Mouse (Mus musculus): ENCODE data around the gene Rpl22l1.
A peak's percentile ranks its signal among the peaks of the same experiment; 100 is the strongest.
"Not testable (repeated sequence)": the region's sequence is repeated elsewhere in the genome, so short reads cannot be mapped to it uniquely, and the experiment has no call there.

Gene Rpl22l1

GRCm38 (mm10) chr3:28805301-28806097, at the start of gene Rpl22l1:
Gene Rpl22l1 (plus strand): TSS chr3:28805436.
- DNase-seq (ENCODE audit: low spot score) = peak; percentile 98

GRCm38 (mm10) chr3:28755477-28755876, 49.8 kb upstream of the Rpl22l1 start:
- DNase-seq (ENCODE audit: low spot score) = no peak

- no peak for DNase-seq (ENCODE audit: low spot score)
These were observed 43.9 kb upstream of the Rpl22l1 start for GRCm38 (mm10) chr3:28761225-28761789.

- DNase-seq (ENCODE audit: low spot score) = no peak
These were observed 38.3 kb upstream of the Rpl22l1 start for GRCm38 (mm10) chr3:28766935-28767334.

- DNase-seq (ENCODE audit: low spot score) = no peak
These were observed 37.0 kb upstream of the Rpl22l1 start for GRCm38 (mm10) chr3:28768222-28768621.

GRCm38 (mm10) chr3:28772919-28773318, 32.3 kb upstream of the Rpl22l1 start:
- not testable (repeated sequence) for DNase-seq (ENCODE audit: low spot score)

- no peak for DNase-seq (ENCODE audit: low spot score)
These were observed 29.9 kb upstream of the Rpl22l1 start for GRCm38 (mm10) chr3:28775361-28775760.

- DNase-seq (ENCODE audit: low spot score) = no peak
These were observed 29.3 kb upstream of the Rpl22l1 start for GRCm38 (mm10) chr3:28775958-28776357.

- no peak for DNase-seq (ENCODE audit: low spot score)
These were observed 28.7 kb upstream of the Rpl22l1 start for GRCm38 (mm10) chr3:28776491-28776890.

- DNase-seq (ENCODE audit: low spot score) = no peak
These were observed 24.7 kb upstream of the Rpl22l1 start for GRCm38 (mm10) chr3:28780511-28780910.

GRCm38 (mm10) chr3:28780994-28781393, 24.2 kb upstream of the Rpl22l1 start, which contains the start of gene Eif5a2:
Gene Eif5a2 (plus strand): TSS chr3:28781276.
- peak; percentile 89 for DNase-seq (ENCODE audit: low spot score)

- no peak for DNase-seq (ENCODE audit: low spot score)
These were observed 23.8 kb upstream of the Rpl22l1 start for GRCm38 (mm10) chr3:28781422-28781821.

GRCm38 (mm10) chr3:28781848-28782247, 23.4 kb upstream of the Rpl22l1 start:
- DNase-seq (ENCODE audit: low spot score) = no peak

- DNase-seq (ENCODE audit: low spot score) = no peak
These were observed 21.1 kb upstream of the Rpl22l1 start for GRCm38 (mm10) chr3:28784176-28784575.

- DNase-seq (ENCODE audit: low spot score) = no peak
These were observed 10.4 kb upstream of the Rpl22l1 start for GRCm38 (mm10) chr3:28794835-28795234.

GRCm38 (mm10) chr3:28808039-28808643, 2.9 kb downstream of the Rpl22l1 start:
- DNase-seq (ENCODE audit: low spot score) = no peak

GRCm38 (mm10) chr3:28811441-28811840, 6.2 kb downstream of the Rpl22l1 start:
- DNase-seq (ENCODE audit: low spot score) = no peak

GRCm38 (mm10) chr3:28814361-28814760, 9.1 kb downstream of the Rpl22l1 start:
- no peak for DNase-seq (ENCODE audit: low spot score)

GRCm38 (mm10) chr3:28816010-28816540, 10.8 kb downstream of the Rpl22l1 start:
- DNase-seq (ENCODE audit: low spot score) = no peak

- DNase-seq (ENCODE audit: low spot score) = no peak
These were observed 21.0 kb downstream of the Rpl22l1 start for GRCm38 (mm10) chr3:28826272-28826671.

- DNase-seq (ENCODE audit: low spot score) = no peak
These were observed 22.4 kb downstream of the Rpl22l1 start for GRCm38 (mm10) chr3:28827605-28828004.

GRCm38 (mm10) chr3:28829454-28829853, 24.2 kb downstream of the Rpl22l1 start:
- no peak for DNase-seq (ENCODE audit: low spot score)

All from ovary, postnatal 36 days (tissue).